Mouse (Mus musculus) stomach, embryonic 15.5 days (tissue): ENCODE measurements around the gene Arpc2. TPM values are rescaled to one million over a fixed set of nuclear protein-coding genes. Genes with fewer than 3 reads are reported as not detected.

Experiments used
- ATAC-seq: fragments of 200-750 bp; cut with Nextera tagmentation; 2 replicates; pipeline ENCODE4 v1.8.0; 2017; ENCODE audit warnings: low read depth, moderate number of reproducible peaks, moderate TSS enrichment; ENCODE audit not compliant: insufficient read depth, low FRiP score
- H3K27ac ChIP-seq: fragments of 300-500 bp; sonication (generic); 2 replicates; pipeline ENCODE4 v1.5.1; 2015; ENCODE audit warnings: mild to moderate bottlenecking, inconsistent platforms
- H3K27me3 ChIP-seq: fragments of 300-500 bp; sonication (generic); replicated peaks from 2 replicates; pipeline ENCODE4 v1.6.1; 2015; ENCODE audit warnings: inconsistent platforms
- H3K36me3 ChIP-seq: fragments of 300-500 bp; sonication (generic); 2 replicates; pipeline ENCODE4 v1.6.1; 2015; ENCODE audit warnings: inconsistent platforms
- H3K4me1 ChIP-seq: fragments of 300-500 bp; sonication (generic); 2 replicates; pipeline ENCODE4 v1.6.1; 2015; ENCODE audit warnings: inconsistent platforms
- H3K4me2 ChIP-seq: fragments of 300-500 bp; sonication (generic); 2 replicates; pipeline ENCODE4 v1.6.1; 2015; ENCODE audit warnings: mild to moderate bottlenecking, inconsistent platforms
- H3K4me3 ChIP-seq: fragments of 300-500 bp; sonication (generic); replicated peaks from 2 replicates; pipeline ENCODE4 v1.5.1; 2015; ENCODE audit warnings: inconsistent platforms
- H3K9ac ChIP-seq: fragments of 300-500 bp; sonication (generic); 2 replicates; pipeline ENCODE4 v1.6.1; 2015; ENCODE audit warnings: inconsistent platforms
- H3K9me3 ChIP-seq: fragments of 300-500 bp; sonication (generic); 2 replicates; pipeline ENCODE4 v1.6.1; 2016; ENCODE audit warnings: inconsistent platforms
- WGBS: fragments of 180-500 bp; shearing (Covaris S2); methylation state at CpG from one replicate; pipeline ENCODE4 v1.1.7; 2015; 5-methylcytosine and 5-hydroxymethylcytosine counted together
- polyA plus RNA-seq: library from polyadenylated mRNA; unstranded; fragments of >200 nt; fragmentation: Nextera tagmentation; extraction: Ambion mirVana; gene quantifications from 2 replicates; pipeline ENCODE4 v1.2.1, GENCODE M21; 2015

The Arpc2 gene
- polyA plus RNA-seq, result 493 and 505 TPM in 2 replicates

DNA sequence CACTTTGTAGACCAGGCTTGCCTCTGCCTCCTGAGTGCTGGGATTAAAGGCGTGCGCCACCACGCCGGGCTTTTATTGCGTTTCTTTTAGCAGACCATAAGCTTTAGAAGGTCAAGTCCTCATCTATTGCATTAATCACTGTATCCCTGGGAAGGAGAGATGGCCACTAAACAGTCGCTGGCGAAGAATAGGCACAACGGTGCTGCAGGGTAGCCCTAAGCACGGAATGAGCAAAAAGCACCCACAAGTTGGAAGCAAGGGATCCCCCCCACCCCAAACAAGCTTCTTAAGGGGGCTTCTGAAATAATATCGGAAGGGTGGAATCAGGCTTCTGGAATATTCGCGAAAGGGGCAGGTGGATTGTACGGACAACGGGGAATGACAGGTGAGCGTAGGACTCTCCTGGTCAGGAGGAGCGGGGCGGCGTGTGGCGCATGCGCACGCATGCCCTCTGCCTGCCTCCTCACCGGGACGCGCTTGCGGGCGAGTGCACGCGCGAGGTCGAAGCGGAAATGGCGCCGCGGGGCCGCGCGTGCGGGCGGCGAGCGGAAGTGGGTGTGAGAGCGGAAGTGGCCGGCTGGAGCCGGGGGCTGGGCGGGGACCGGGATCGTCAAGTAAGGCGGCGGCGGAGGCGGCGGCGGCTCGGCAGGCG, at the start of gene Arpc2:
Gene Arpc2 (plus strand): TSS at position 147 of the 652 bp plus-strand sequence.
- WGBS, result 2% methylated on average over 44 of the region's 55 CpGs
- peak; percentile 91 for ATAC-seq

DNA sequence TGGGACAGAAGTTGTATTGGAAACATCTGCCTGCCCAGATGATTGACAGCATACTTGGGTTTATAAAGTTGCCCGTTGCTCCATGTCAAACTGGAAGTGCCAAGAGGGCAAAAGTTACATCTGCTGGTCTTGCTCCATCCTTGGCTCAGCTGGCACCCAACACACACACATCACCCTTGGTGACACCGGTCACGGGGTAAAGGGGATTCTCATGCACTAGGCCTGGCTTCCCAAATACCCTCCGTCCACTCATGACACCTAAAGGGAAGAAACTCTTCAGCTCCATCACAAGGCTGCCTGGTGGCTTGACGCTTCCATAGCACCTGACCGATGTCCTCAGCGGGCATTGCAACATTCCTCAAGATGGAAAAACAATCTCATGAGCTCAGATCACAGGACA, 45.4 kb upstream of the Arpc2 start:
- Histone ChIP-seq H3K4me1 (no peaks in the 10 kb centered on the region), H3K9me3 (no peaks in the 10 kb centered on the region), H3K4me3 (no peak overlapping the region), H3K27me3 (no peaks in the 10 kb centered on the region), H3K36me3 (no peaks in the 10 kb centered on the region), H3K9ac (no peak overlapping the region), H3K27ac (no peak overlapping the region), H3K4me2 (no peak overlapping the region)
- 87% methylated on average over 7 of the region's 7 CpGs for WGBS
- no peak for ATAC-seq

More for the DNA sequence above, at the start of gene Arpc2:
- Histone ChIP-seq H3K36me3 (no peaks in the 10 kb centered on the region), H3K27me3 (no peaks in the 10 kb centered on the region), H3K4me1 (peaks cover 26% of the 10 kb centered on the region), H3K4me2 (peak within 1 kb of the TSS; percentile 78), H3K4me3 (peak within 1 kb of the TSS; percentile 89), H3K27ac (peak within 1 kb of the TSS; percentile 95), H3K9ac (peak within 1 kb of the TSS; percentile 95), H3K9me3 (no peaks in the 10 kb centered on the region)

DNA sequence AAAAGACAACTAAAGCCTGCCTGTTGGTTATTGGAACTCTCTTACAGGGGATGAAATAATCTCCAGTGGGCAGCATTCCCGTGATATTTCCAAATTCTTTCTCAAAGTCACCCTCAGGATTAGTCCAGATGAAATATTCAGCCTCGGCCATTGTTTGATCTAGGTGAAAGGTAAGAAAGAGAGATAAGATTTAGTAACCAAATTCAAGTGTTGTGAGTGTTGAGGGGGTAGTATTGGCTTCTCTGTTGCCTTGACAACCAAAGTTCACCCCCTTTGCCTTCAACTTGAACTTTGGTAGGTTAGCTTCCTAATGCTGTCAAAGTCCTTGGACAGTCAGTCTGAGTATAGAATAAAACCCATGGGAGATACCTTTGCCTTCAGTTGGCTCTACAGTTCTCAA, 43.2 kb upstream of the Arpc2 start:
- H3K9me3 ChIP-seq, result no peaks in the 10 kb centered on the region
- H3K4me2 ChIP-seq, result no peak overlapping the region
- no peak overlapping the region for H3K9ac ChIP-seq
- ATAC-seq, result no peak
- H3K4me3 ChIP-seq, result no peak overlapping the region
- H3K27ac ChIP-seq, result no peak overlapping the region
- H3K36me3 ChIP-seq, result no peaks in the 10 kb centered on the region
- WGBS, result 75% methylated on average over 2 of the region's 2 CpGs
- H3K4me1 ChIP-seq, result 0 out of 2 replicates have a peak, but pooled peaks cover 5% of the 10 kb centered on the region
- H3K27me3 ChIP-seq, result no peaks in the 10 kb centered on the region

DNA sequence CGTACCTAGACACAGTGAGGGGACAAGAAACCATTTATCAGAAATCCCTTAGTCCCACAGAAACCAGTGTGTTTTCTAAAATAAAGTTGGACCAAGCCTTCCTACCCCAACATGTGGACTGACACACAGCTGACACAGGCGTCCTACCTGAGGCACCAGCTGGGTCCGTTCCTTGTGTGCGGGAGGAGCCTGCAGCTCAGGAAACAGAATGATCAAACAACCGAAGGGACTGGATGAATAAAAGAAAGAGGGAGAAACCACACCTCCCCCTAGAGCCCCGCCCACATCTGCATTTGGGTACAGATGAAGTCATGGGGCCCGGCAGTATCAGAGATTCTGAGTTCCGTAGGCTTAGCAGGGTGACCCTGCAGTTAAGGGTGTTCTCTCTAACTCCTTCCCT, 41.4 kb upstream of the Arpc2 start, which contains the start of gene Cxcr1:
Gene Cxcr1 (minus strand): TSS at position 187 of the 400 bp plus-strand sequence.
- WGBS, result 58% methylated on average over 8 of the region's 8 CpGs
- Histone ChIP-seq H3K4me2 (no peak within 1 kb of the TSS), H3K4me3 (no peak within 1 kb of the TSS), H3K27ac (no peak within 1 kb of the TSS), H3K4me1 (0 out of 2 replicates have a peak, but pooled peaks cover 10% of the 10 kb centered on the region), H3K9ac (no peak within 1 kb of the TSS), H3K36me3 (no peaks in the 10 kb centered on the region), H3K9me3 (no peaks in the 10 kb centered on the region), H3K27me3 (no peaks in the 10 kb centered on the region)
- ATAC-seq, result no peak

DNA sequence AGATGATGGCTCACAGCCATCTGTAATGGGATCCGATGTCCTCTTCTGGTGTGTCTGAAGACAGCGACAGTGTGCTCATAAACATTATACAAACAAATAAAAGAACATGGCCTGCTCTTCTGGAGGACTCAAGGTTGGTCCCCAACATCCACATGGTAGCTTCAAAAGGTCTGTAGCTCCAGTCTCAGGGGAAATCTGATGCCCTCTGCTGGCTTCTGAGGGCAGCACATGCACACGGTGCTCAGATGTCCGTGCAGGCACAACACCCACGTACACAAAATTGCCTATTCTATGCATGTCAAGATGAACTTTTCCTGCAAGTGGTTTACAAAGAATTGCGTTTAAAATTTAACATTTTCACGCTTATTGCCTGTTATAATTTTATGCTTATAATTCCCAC, 39.9 kb upstream of the Arpc2 start:
- Histone ChIP-seq H3K9ac (no peak overlapping the region), H3K36me3 (no peaks in the 10 kb centered on the region), H3K27ac (no peak overlapping the region), H3K27me3 (no peaks in the 10 kb centered on the region), H3K9me3 (no peaks in the 10 kb centered on the region), H3K4me2 (no peak overlapping the region), H3K4me1 (0 out of 2 replicates have a peak, but pooled peaks cover 10% of the 10 kb centered on the region), H3K4me3 (no peak overlapping the region)
- WGBS, result 45% methylated on average over 7 of the region's 7 CpGs
- ATAC-seq, result no peak

DNA sequence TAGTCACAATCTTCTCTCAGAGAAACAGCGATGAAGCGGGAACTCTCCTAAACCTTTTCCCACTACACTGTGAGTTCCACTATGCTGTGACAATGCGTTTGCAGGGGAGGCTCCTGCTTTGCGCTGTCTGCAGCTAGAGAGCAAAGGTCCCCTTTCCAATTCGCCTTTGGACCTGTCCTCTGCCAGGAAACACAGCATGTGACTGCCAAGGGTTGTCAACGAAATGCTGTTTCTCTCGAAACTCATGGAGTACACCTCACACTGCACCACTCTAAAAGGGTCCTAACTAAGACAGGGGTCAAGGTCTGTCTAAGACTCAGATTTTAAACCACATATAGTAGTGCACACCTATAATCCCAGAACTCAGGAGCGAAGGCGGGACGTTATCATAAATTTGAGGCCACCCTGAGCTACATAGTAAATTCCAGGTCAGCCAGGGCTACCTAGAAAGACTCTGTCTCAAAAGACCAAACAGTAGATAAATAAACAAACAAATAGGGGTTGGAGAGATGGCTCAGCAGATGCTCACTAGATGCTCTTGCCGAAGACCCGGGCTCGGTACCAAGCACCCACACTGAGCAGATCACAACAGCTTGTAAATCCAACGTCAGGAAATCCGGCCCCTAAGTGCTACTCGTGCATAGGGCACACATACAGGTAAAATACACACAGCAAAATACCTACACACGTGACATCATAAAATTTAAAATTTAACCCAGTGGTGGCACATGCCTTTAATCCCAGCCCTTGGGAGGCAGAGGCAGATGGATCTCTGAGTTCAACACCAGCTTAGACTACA, 39.1 kb upstream of the Arpc2 start:
- Histone ChIP-seq H3K27ac (no peak overlapping the region), H3K4me1 (0 out of 2 replicates have a peak, but pooled peaks cover 10% of the 10 kb centered on the region), H3K9ac (no peak overlapping the region), H3K9me3 (no peaks in the 10 kb centered on the region), H3K36me3 (no peaks in the 10 kb centered on the region), H3K4me3 (no peak overlapping the region), H3K4me2 (no peak overlapping the region), H3K27me3 (no peaks in the 10 kb centered on the region)
- ATAC-seq, result peak; percentile 40
- 76% methylated on average over 17 of the region's 17 CpGs for WGBS

DNA sequence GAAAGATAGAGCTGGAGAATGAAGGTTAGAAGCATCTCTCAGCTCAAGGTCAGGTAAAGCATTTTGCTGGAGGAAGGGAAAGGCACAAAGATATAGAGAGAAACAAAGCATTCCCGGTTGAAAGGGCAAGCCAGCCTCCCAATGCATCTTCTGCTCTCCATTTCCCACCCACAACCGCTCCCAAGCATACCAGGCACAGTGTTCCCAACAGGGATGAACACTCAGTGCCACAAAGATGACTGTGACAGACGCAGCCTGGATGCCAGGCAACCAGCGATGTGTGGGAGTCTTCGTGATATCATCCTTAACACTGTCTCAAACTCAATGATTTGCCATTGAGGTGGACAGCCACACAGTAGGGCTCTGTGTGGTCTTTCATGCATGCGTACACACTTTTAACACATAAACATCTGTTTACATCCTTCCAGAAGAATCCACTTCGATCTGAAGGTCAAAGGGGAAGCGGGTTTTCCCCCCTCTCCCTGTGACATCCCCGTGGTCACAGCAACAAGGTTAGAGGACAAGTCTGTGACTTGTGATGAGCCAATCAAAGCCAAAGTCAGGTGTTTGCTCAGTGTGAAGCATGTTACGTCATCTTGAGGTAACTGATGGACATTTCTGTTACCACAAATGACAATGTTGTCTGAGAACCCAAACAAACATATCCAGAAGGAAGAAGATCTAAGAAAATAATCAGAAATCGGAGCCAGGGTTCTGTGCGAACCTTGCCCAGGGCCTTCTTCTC, 38.0 kb upstream of the Arpc2 start:
- H3K27ac ChIP-seq, result no peak overlapping the region
- H3K36me3 ChIP-seq, result no peaks in the 10 kb centered on the region
- no peak overlapping the region for H3K4me2 ChIP-seq
- no peak overlapping the region for H3K4me3 ChIP-seq
- H3K27me3 ChIP-seq, result no peaks in the 10 kb centered on the region
- H3K4me1 ChIP-seq, result 0 out of 2 replicates have a peak, but pooled peaks cover 10% of the 10 kb centered on the region
- WGBS, result 82% methylated on average over 12 of the region's 12 CpGs
- no peak for ATAC-seq
- no peak overlapping the region for H3K9ac ChIP-seq
- H3K9me3 ChIP-seq, result no peaks in the 10 kb centered on the region

DNA sequence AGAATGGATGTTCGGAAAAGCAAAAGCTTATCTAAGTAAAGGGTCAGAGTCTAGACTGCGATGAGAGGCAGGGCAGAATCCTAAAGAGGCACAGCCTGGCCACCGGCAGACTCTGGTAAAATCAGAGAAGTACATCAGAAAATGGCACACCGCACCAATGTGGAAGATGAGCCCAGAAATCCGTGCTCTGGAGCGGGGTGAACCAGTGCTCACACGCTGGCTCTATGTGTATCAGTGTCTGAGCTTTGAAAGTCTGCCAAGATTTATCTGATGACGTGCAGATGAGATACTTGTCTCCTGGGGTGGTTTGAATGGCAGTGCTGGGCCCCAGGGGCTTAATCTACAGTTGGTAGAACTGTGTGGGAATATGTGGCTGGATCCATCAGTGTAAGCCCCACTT, 36.8 kb upstream of the Arpc2 start:
- 71% methylated on average over 8 of the region's 8 CpGs for WGBS
- Histone ChIP-seq H3K27ac (no peak overlapping the region), H3K4me3 (no peak overlapping the region), H3K27me3 (no peaks in the 10 kb centered on the region), H3K9me3 (no peaks in the 10 kb centered on the region), H3K36me3 (no peaks in the 10 kb centered on the region), H3K4me2 (no peak overlapping the region), H3K4me1 (0 out of 2 replicates have a peak, but pooled peaks cover 10% of the 10 kb centered on the region), H3K9ac (no peak overlapping the region)
- ATAC-seq, result no peak

DNA sequence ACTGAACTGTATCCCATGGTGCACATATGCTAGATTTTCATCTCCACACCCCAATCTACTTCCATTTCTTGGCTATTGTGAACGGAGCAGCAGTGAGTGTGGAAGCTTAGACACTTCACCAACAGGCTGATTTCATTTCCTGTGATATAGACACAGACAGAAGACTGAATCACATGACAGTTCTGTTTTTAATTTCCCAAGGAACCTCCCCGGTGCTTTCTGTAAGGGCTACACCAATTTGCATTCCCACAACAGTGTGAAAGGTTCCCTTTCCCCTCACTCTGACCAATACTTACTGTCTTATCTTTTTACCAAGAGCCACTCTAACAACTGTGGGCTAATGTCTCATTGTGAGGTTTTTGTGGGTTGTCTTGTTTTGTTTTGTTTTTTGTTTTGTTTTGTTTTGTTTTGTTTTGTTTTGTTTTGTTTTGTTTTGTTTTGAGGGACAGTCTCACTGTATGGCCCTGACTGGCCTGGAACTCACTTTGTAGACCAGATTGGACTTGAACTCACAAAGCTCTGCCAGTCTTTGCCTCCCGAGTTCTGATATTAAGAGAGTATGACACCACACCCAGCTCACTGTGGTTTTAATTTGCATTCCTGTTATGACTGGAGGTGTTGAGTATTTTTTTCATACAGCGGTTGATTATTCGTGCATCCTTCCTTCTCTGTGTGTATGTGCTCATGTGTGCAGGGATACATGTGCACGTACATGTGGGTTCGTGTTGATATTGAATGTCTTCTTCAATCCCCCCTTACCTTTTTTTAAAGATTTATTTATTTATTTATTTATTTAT, 34.6 kb upstream of the Arpc2 start:
- Histone ChIP-seq H3K4me2 (no peak overlapping the region), H3K4me3 (no peak overlapping the region), H3K27me3 (no peaks in the 10 kb centered on the region), H3K4me1 (0 out of 2 replicates have a peak, but pooled peaks cover 10% of the 10 kb centered on the region), H3K9me3 (no peaks in the 10 kb centered on the region), H3K27ac (no peak overlapping the region), H3K36me3 (no peaks in the 10 kb centered on the region), H3K9ac (no peak overlapping the region)
- ATAC-seq, result no peak
- WGBS, result 78% methylated on average over 7 of the region's 7 CpGs

DNA sequence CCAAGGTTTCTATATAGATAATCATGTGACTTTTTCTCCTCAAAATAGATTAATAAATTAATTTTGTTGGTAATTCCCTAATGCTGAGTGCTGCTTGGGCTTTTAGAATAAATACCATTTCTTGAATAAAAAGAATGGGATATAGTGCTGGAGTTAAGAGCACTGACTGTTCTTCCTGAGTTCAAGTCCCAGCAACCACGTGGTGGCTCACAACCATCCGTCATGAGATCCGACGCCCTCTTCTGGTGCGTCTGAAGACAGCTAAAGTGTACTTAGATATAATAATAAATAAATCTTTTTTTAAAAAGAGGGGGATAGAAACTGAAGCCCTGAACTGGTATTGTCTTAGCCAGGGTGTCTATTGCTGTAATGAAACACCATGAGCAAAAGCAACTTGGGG, 32.4 kb upstream of the Arpc2 start:
- no peaks in the 10 kb centered on the region for H3K27me3 ChIP-seq
- no peaks in the 10 kb centered on the region for H3K9me3 ChIP-seq
- no peak overlapping the region for H3K4me2 ChIP-seq
- ATAC-seq, result no peak
- no peak overlapping the region for H3K9ac ChIP-seq
- H3K4me1 ChIP-seq, result 0 out of 2 replicates have a peak, but pooled peaks cover 6% of the 10 kb centered on the region
- no peak overlapping the region for H3K4me3 ChIP-seq
- WGBS, result 57% methylated on average over 5 of the region's 5 CpGs
- no peaks in the 10 kb centered on the region for H3K36me3 ChIP-seq
- H3K27ac ChIP-seq, result no peak overlapping the region

DNA sequence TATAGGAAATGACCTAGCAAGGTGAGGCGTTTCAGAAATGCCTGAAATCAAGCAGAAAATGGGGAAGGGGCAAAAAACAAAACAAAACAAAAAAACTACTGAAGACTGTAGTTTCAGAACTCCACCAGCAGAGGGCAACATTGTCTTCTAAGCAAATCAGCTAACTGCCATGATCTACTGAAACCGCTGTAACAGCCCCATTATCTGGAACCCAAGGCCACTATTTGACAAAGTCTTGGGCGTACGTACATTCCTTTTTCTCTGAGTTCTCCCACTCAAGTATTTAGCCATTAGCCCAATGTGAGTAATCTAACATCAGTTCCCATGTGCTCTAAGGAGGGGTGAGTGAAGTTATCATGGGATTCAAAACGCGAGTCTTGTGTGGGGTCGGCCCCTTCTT, 30.0 kb upstream of the Arpc2 start:
- Histone ChIP-seq H3K4me1 (no peaks in the 10 kb centered on the region), H3K9ac (no peak overlapping the region), H3K27ac (no peak overlapping the region), H3K9me3 (no peaks in the 10 kb centered on the region), H3K36me3 (no peaks in the 10 kb centered on the region), H3K27me3 (no peaks in the 10 kb centered on the region), H3K4me3 (no peak overlapping the region), H3K4me2 (no peak overlapping the region)
- no peak for ATAC-seq
- 54% methylated on average over 7 of the region's 7 CpGs for WGBS
